In genomic region chr8:62952481-62952880, GRCm38 (mm10) we compare ENCODE assay signal across 8 mouse cellular contexts. TPM values are rescaled to one million over a fixed set of nuclear protein-coding genes. Genes with fewer than 3 reads are reported as not detected.
DNase-seq lines count a peak whose midpoint lies in the region; ATAC-seq and TF ChIP-seq lines count a peak whose summit lies in the region.
"Had no signal": no experiment of that assay in that cellular context is flagged by ENCODE, and none has a peak within 500 bp of the region (broad histone marks: within the 10 kb centered on the region; RNA-seq: fewer than 3 reads in every experiment).

No protein-coding gene starts in this region.

- H3K9me3 ChIP-seq in embryonic facial prominence, embryonic 11.5 days (replicated peaks; ENCODE audit: control insufficient read depth, low read length): no peaks in the 10 kb centered on the region
- H3K9me3 ChIP-seq in hindbrain, postnatal 0 days (ENCODE audit: low read length): no peaks in the 10 kb centered on the region
- no peaks in the 10 kb centered on the region for H3K9me3 ChIP-seq in midbrain, embryonic 13.5 days
- H3K9me3 ChIP-seq: liver, embryonic 13.5 days had no signal

- H3K36me3 ChIP-seq in embryonic facial prominence, embryonic 11.5 days (replicated peaks; ENCODE audit: control insufficient read depth, insufficient read depth, low read depth, low read length): no peaks in the 10 kb centered on the region
- H3K36me3 ChIP-seq in hindbrain, postnatal 0 days (ENCODE audit: insufficient read depth, low read length): no peaks in the 10 kb centered on the region
- no peaks in the 10 kb centered on the region for H3K36me3 ChIP-seq in midbrain, embryonic 13.5 days
- H3K36me3 ChIP-seq: liver, embryonic 13.5 days had no signal

- no peak for ATAC-seq in embryonic facial prominence, embryonic 11.5 days (replicated peaks; ENCODE audit: insufficient number of reproducible peaks, low FRiP score, low TSS enrichment, low read depth)
- ATAC-seq in hindbrain, postnatal 0 days: peak; percentile 73
- ATAC-seq in midbrain, embryonic 13.5 days: peak; percentile 51; the same call in 1 of the 2 replicates

- no peak overlapping the region for H3K27ac ChIP-seq in cortical plate, adult 2 months (ENCODE audit: insufficient read depth, low read length)
- H3K27ac ChIP-seq in embryonic facial prominence, embryonic 11.5 days (replicated peaks; ENCODE audit: low read depth, low read length): no peak overlapping the region
- H3K27ac ChIP-seq in hindbrain, postnatal 0 days: 0 out of 2 replicates have a peak overlapping the region, but pooled peaks have one; percentile 22
- no peak overlapping the region for H3K27ac ChIP-seq in midbrain, embryonic 13.5 days
- H3K27ac ChIP-seq: liver, embryonic 13.5 days had no signal

- peak; percentile 15 for DNase-seq in embryonic facial prominence, embryonic 11.5 days (ENCODE audit: low spot score)
- peak; percentile 56 for DNase-seq in hindbrain, postnatal 0 days (ENCODE audit: low spot score)
- no peak for DNase-seq in thymus, postnatal 25 days
- DNase-seq in gastrocnemius, adult 18-20 months (ENCODE audit: low spot score): no peak
- DNase-seq in spleen, postnatal 10 days (ENCODE audit: low spot score in 2 of 2): no peak
- DNase-seq: liver, embryonic 13.5 days had no signal

- H3K9ac ChIP-seq in embryonic facial prominence, embryonic 11.5 days (replicated peaks; ENCODE audit: low read length): no peak overlapping the region
- H3K9ac ChIP-seq in hindbrain, postnatal 0 days (replicated peaks; ENCODE audit: low read length): peak overlapping the region; percentile 85
- H3K9ac ChIP-seq in midbrain, embryonic 13.5 days (replicated peaks): peak overlapping the region; percentile 87; the same call in 1 of the 2 replicates
- H3K9ac ChIP-seq: liver, embryonic 13.5 days had no signal

- WGBS in embryonic facial prominence, embryonic 11.5 days: 22% methylated on average over 3 of the region's 3 CpGs
- 12% methylated on average over 3 of the region's 3 CpGs for WGBS in hindbrain, postnatal 0 days
- WGBS in midbrain, embryonic 13.5 days: 21% methylated on average over 3 of the region's 3 CpGs

- no peaks in the 10 kb centered on the region for H3K4me1 ChIP-seq in cortical plate, adult 2 months (ENCODE audit: control insufficient read depth, insufficient read depth, low read length)
- no peaks in the 10 kb centered on the region for H3K4me1 ChIP-seq in embryonic facial prominence, embryonic 11.5 days (ENCODE audit: control insufficient read depth, insufficient read depth, low read length)
- H3K4me1 ChIP-seq in hindbrain, postnatal 0 days (ENCODE audit: insufficient read depth, low read length): no peaks in the 10 kb centered on the region
- H3K4me1 ChIP-seq in midbrain, embryonic 13.5 days (replicated peaks): peaks cover 10% of the 10 kb centered on the region; the same call in 1 of the 2 replicates
- H3K4me1 ChIP-seq: liver, embryonic 13.5 days had no signal

- TF ChIP-seq POLR2A in cortical plate, adult 2 months (IDR thresholded peaks at IDR 0.05; ENCODE audit: extremely low read depth, insufficient read depth, low read length): no peak

- peak overlapping the region; percentile 10; the same call in 1 of the 2 replicates for H3K4me2 ChIP-seq in embryonic facial prominence, embryonic 11.5 days (ENCODE audit: low read depth, low read length)
- H3K4me2 ChIP-seq in hindbrain, postnatal 0 days (ENCODE audit: low read depth, low read length): peak overlapping the region; percentile 77
- H3K4me2 ChIP-seq in midbrain, embryonic 13.5 days (replicated peaks): peak overlapping the region; percentile 70

- H3K27me3 ChIP-seq in embryonic facial prominence, embryonic 11.5 days (ENCODE audit: control insufficient read depth, insufficient read depth, low read length): no peaks in the 10 kb centered on the region
- H3K27me3 ChIP-seq in hindbrain, postnatal 0 days (ENCODE audit: insufficient read depth, low read length): no peaks in the 10 kb centered on the region
- H3K27me3 ChIP-seq in midbrain, embryonic 13.5 days: no peaks in the 10 kb centered on the region

- no peak for TF ChIP-seq CTCF in cortical plate, adult 2 months (IDR thresholded peaks at IDR 0.05; ENCODE audit: extremely low read depth, insufficient read depth, low read length)
- TF ChIP-seq CTCF in hindbrain, postnatal 0 days (IDR thresholded peaks at IDR 0.05; ENCODE audit: low read depth): no peak

- H3K4me3 ChIP-seq in cortical plate, adult 2 months (ENCODE audit: insufficient read depth, low read length): peak overlapping the region; percentile 89
- H3K4me3 ChIP-seq in embryonic facial prominence, embryonic 11.5 days (ENCODE audit: low read depth, low read length): peak overlapping the region; percentile 58
- H3K4me3 ChIP-seq in hindbrain, postnatal 0 days (ENCODE audit: low read length): peak overlapping the region; percentile 59
- H3K4me3 ChIP-seq in midbrain, embryonic 13.5 days (replicated peaks): peak overlapping the region; percentile 74

RNA-seq across cellular contexts. Expression of gene Spock3, which starts 1.7 kb away (rescaled TPM):
- polyA plus RNA-seq in cortical plate, adult 2 months (2012; rRNA removed): 49.8 and 62.1 TPM in 2 replicates
- polyA plus RNA-seq in embryonic facial prominence, embryonic 11.5 days (2014; fragmentation: Nextera tagmentation; extraction: Ambion mirVana): 13.3 and 14.2 TPM in 2 replicates
- total RNA-seq in hindbrain, postnatal 0 days (2014; rRNA removed): 53.7 and 64.7 TPM in 2 replicates
- polyA plus RNA-seq in hindbrain, postnatal 0 days (2015; fragmentation: Nextera tagmentation; extraction: Ambion mirVana): 118 and 126 TPM in 2 replicates
- polyA plus RNA-seq in midbrain, embryonic 13.5 days (2015; fragmentation: Nextera tagmentation; extraction: Ambion mirVana): 35.0 and 39.7 TPM in 2 replicates
- under 1 TPM; 0.07 to 0.21 TPM for total RNA-seq in gastrocnemius, adult 18-20 months (2021)

Comparison
In these comparisons a context has a peak if more than half of its experiments do, and no peak if none do; other contexts are left out.
1. DNase-seq: peak in embryonic facial prominence, embryonic 11.5 days (single experiment) and hindbrain, postnatal 0 days (single experiment); none in thymus, postnatal 25 days (single experiment), gastrocnemius, adult 18-20 months (single experiment) and spleen, postnatal 10 days (0 of 2).
2. H3K4me2 ChIP-seq: peak in every context shown above with its lines; median percentile 77 in hindbrain, postnatal 0 days; 70 in midbrain, embryonic 13.5 days; 10 in embryonic facial prominence, embryonic 11.5 days.
3. Peak in every context shown above with its lines, with median percentiles within 50 percentile points of each other: H3K4me3 ChIP-seq.